Mouse (Mus musculus) hindbrain, embryonic 16.5 days (tissue): ENCODE measurements around the gene Lats1. TPM values are rescaled to one million over a fixed set of nuclear protein-coding genes. Genes with fewer than 3 reads are reported as not detected.

Experiments used
- ATAC-seq: fragments of 200-750 bp; cut with Nextera tagmentation; 2 replicates; pipeline ENCODE4 v1.8.0; 2017; ENCODE audit warnings: moderate TSS enrichment, moderate library complexity
- H3K27ac ChIP-seq: fragments of 300-500 bp; sonication (generic); 2 replicates; pipeline ENCODE4 v1.5.1; 2014; ENCODE audit warnings: low read depth, mild to moderate bottlenecking, control low read depth, low read length, moderate library complexity
- H3K27me3 ChIP-seq: fragments of 300-500 bp; sonication (generic); replicated peaks from 2 replicates; pipeline ENCODE4 v1.6.1; 2014; ENCODE audit warnings: low read length; ENCODE audit not compliant: control insufficient read depth, insufficient read depth
- H3K36me3 ChIP-seq: fragments of 300-500 bp; sonication (generic); 2 replicates; pipeline ENCODE4 v1.6.1; 2014; ENCODE audit warnings: mild to moderate bottlenecking, low read length, moderate library complexity, mixed read lengths; ENCODE audit not compliant: control insufficient read depth, insufficient read depth
- H3K4me1 ChIP-seq: fragments of 300-500 bp; sonication (generic); 2 replicates; pipeline ENCODE4 v1.6.1; 2014; ENCODE audit warnings: low read depth, low read length; ENCODE audit not compliant: control insufficient read depth, insufficient read depth
- H3K4me2 ChIP-seq: fragments of 300-500 bp; sonication (generic); 2 replicates; pipeline ENCODE4 v1.6.1; 2014; ENCODE audit warnings: mild to moderate bottlenecking, low read length, control low read depth, moderate library complexity
- H3K4me3 ChIP-seq: fragments of 300-500 bp; sonication (generic); 2 replicates; pipeline ENCODE4 v1.5.1; 2014; ENCODE audit warnings: mild to moderate bottlenecking, low read length, control low read depth, moderate library complexity
- H3K9ac ChIP-seq: fragments of 300-500 bp; sonication (generic); 2 replicates; pipeline ENCODE4 v1.6.1; 2014; ENCODE audit warnings: low read depth, mild to moderate bottlenecking, control low read depth, low read length, moderate library complexity
- H3K9me3 ChIP-seq: fragments of 300-500 bp; sonication (generic); 2 replicates; pipeline ENCODE4 v1.6.1; 2014; ENCODE audit warnings: mild to moderate bottlenecking, low read length, moderate library complexity; ENCODE audit not compliant: control insufficient read depth
- WGBS: fragments of 180-500 bp; shearing (Covaris S2); extraction: QIAGEN DNeasy Blood & Tissue Kit; methylation state at CpG from one replicate; pipeline ENCODE4 v1.1.7; 2014; 5-methylcytosine and 5-hydroxymethylcytosine counted together
- polyA plus RNA-seq: library from polyadenylated mRNA; unstranded; fragments of >200 nt; fragmentation: Nextera tagmentation; extraction: Ambion mirVana; gene quantifications from 2 replicates; pipeline ENCODE4 v1.2.1, GENCODE M21; 2015

Lats1 gene
- polyA plus RNA-seq: 7.6 and 9.2 TPM in 2 replicates

DNA sequence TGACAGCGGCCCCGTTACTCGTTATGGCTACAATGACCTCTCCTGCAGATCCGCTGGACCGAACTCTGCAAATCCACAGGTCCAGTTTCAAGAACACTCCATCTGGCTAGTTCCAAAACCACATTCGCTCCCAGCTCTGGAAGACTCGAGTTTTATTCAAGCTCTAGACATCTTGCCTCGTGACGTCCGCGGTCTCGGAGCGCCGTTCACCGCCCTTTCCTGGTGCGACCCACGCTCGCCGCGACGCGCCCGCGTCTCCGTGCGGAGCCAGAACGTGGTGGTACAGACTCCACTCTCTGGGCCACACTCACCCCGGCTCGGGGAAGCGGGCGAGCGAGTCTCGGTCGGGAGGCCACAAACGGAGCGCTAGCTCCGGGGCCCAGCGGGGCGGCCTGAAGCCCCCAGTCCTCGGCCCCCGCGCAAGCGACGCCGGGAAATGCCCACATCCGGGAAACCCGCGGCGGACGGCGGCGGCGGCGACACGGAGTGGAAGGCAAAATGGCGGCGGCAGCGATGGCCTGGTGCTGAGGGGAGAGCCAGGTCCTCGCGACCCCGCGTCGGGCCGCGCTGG, at the start of gene Lats1, which contains the start of gene Pcmt1:
Gene Lats1 (plus strand): TSS at position 484 of the 571 bp plus-strand sequence.
Gene Pcmt1 (minus strand): TSS at position 406 of the 571 bp plus-strand sequence.
- H3K9me3 ChIP-seq: no peaks in the 10 kb centered on the region
- peaks cover 39% of the 10 kb centered on the region for H3K4me1 ChIP-seq
- H3K36me3 ChIP-seq: peaks cover 12% of the 10 kb centered on the region
- H3K27ac ChIP-seq: peak within 1 kb of the TSS; percentile 98
- under 1% methylated on average over 49 of the region's 65 CpGs for WGBS
- peak within 1 kb of the TSS; percentile 92 for H3K4me3 ChIP-seq
- peak within 1 kb of the TSS; percentile 92 for H3K4me2 ChIP-seq
- peak within 1 kb of the TSS; percentile 99 for H3K9ac ChIP-seq
- no peaks in the 10 kb centered on the region for H3K27me3 ChIP-seq
- ATAC-seq: peak; percentile 90

DNA sequence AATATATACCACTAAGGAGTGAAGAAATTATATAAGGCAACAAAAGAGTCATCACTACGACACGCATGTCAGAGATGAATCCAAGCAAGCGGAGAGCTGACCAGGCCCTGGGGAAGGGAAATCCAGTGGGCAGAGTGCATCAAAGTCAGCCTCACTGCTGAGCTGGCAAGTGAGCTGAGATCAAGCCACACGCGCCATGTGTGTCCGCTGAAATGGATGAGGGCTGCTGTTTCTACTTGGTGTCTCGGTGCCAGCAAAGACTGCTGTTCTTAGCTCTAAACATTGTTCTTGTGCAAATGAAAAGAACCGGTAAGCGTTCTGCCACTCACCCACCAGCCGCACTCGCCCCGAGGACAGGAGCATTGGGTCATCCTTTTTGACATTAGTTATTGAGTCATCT, 40.6 kb upstream of the Lats1 start:
- H3K4me1 ChIP-seq: no peaks in the 10 kb centered on the region
- H3K4me3 ChIP-seq: no peak overlapping the region
- WGBS: 92% methylated on average over 12 of the region's 12 CpGs
- ATAC-seq: no peak
- H3K4me2 ChIP-seq: no peak overlapping the region
- H3K36me3 ChIP-seq: peaks cover 29% of the 10 kb centered on the region
- no peaks in the 10 kb centered on the region for H3K9me3 ChIP-seq
- no peaks in the 10 kb centered on the region for H3K27me3 ChIP-seq
- H3K27ac ChIP-seq: no peak overlapping the region
- no peak overlapping the region for H3K9ac ChIP-seq

DNA sequence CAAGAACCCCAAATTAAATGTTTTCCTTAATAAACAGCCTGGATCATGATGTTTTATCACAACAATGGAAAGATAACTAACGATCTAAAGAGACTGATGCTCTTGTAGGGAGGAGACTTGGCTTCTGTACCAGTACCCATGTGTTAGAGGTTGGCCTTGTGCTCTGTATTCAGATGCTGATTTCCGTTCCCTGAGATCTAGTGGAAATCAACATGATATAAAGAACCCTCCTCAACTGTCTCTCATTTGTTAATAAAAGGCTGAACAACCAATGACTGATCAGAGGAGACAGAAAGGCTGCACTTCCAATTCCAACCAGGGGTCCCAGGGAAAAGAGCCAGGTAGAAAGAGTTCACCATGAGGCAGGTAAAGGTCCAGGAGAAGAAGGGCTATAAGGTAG, 35.1 kb upstream of the Lats1 start:
- no peaks in the 10 kb centered on the region for H3K27me3 ChIP-seq
- H3K9ac ChIP-seq: no peak overlapping the region
- H3K4me1 ChIP-seq: no peaks in the 10 kb centered on the region
- H3K4me2 ChIP-seq: no peak overlapping the region
- no peak for ATAC-seq
- peaks cover 21% of the 10 kb centered on the region for H3K36me3 ChIP-seq
- no peak overlapping the region for H3K27ac ChIP-seq
- H3K9me3 ChIP-seq: no peaks in the 10 kb centered on the region
- 81% methylated on average over 2 of the region's 2 CpGs for WGBS
- no peak overlapping the region for H3K4me3 ChIP-seq

DNA sequence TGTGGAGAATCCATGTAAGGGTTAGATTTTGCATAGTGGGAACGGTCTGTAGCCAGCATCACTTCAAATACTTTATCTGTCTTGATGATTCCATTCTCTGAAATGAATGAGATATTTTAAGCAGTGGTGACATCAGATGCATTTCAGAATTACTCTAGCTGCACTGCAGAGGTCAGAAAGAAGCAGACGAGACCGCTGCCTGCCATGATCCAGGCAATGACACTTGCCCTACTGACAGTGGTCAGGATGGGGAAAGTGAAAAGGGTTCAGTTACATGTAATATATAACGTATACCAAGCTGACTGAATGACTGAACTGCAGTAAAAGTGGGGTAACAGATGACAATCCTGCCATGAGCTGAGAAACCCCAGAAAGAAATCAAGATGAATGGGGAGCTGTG, 32.0 kb upstream of the Lats1 start:
- Histone ChIP-seq H3K9ac (no peak overlapping the region), H3K4me1 (no peaks in the 10 kb centered on the region), H3K27ac (no peak overlapping the region), H3K9me3 (no peaks in the 10 kb centered on the region), H3K36me3 (peaks cover 11% of the 10 kb centered on the region), H3K4me3 (no peak overlapping the region), H3K4me2 (no peak overlapping the region), H3K27me3 (no peaks in the 10 kb centered on the region)
- no peak for ATAC-seq
- 90% methylated on average over 4 of the region's 4 CpGs for WGBS

DNA sequence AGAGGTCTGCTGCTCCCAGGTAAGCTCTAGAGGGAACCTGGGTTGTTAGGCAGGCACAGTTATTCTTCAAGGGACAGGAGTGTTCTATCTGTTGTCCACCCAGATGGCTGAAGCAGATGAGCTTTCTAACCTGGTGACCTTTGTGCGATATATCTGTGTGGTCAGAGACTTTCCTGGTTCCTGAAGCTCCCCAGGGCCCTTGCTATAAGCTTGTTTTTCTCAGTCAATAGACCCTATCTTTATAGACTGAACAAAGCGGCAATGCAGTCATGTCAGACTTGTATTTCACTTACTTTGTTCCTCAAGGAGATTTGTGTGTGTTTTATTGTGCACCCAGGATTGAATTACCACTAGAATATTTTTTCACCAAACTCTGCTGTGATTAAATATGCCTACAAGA, 30.0 kb upstream of the Lats1 start:
- Histone ChIP-seq H3K9ac (no peak overlapping the region), H3K27ac (no peak overlapping the region), H3K9me3 (no peaks in the 10 kb centered on the region), H3K4me2 (no peak overlapping the region), H3K36me3 (peaks cover 5% of the 10 kb centered on the region), H3K4me3 (no peak overlapping the region), H3K4me1 (no peaks in the 10 kb centered on the region), H3K27me3 (no peaks in the 10 kb centered on the region)
- WGBS: 88% methylated on average over 2 of the region's 2 CpGs
- no peak for ATAC-seq

DNA sequence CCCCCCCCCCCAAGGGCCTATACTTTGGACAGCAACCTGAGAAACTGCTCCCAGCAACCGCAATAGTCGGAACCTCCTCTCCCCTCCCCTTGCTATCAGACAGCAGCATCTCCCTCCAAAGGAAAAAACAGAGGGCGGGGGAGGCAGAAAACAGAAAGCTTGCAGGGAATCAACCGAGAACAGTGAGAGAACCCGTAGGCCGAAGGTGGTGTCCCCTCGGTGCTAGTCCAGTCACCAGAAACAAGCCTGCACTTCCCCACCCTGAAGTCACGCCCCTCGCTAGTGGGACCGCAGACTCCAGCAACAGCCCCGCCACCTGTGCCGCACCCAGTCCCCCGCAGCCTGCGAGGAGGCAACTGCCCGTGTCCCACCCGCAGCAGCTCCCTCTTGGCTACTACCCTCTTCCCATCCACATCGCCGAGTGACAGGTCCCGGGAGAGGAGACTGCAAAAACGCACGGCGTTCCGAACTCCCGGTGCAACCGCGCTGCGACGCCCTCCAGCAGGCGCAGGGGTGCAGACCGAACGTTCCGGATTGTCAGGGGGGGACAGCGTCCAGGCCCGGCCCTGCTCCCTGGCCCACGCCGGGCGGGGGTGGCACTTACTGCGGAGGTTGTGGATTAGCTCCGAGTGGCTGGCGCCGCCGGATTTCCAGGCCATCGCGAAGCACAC, 18.4 kb upstream of the Lats1 start:
- Histone ChIP-seq H3K27ac (peak overlapping the region; percentile 98), H3K27me3 (no peaks in the 10 kb centered on the region), H3K9me3 (no peaks in the 10 kb centered on the region), H3K36me3 (no peaks in the 10 kb centered on the region), H3K9ac (peak overlapping the region; percentile 93), H3K4me2 (peak overlapping the region; percentile 94), H3K4me1 (peaks cover 10% of the 10 kb centered on the region), H3K4me3 (peak overlapping the region; percentile 98)
- ATAC-seq: peak; percentile 82
- WGBS: under 1% methylated on average over 44 of the region's 44 CpGs

DNA sequence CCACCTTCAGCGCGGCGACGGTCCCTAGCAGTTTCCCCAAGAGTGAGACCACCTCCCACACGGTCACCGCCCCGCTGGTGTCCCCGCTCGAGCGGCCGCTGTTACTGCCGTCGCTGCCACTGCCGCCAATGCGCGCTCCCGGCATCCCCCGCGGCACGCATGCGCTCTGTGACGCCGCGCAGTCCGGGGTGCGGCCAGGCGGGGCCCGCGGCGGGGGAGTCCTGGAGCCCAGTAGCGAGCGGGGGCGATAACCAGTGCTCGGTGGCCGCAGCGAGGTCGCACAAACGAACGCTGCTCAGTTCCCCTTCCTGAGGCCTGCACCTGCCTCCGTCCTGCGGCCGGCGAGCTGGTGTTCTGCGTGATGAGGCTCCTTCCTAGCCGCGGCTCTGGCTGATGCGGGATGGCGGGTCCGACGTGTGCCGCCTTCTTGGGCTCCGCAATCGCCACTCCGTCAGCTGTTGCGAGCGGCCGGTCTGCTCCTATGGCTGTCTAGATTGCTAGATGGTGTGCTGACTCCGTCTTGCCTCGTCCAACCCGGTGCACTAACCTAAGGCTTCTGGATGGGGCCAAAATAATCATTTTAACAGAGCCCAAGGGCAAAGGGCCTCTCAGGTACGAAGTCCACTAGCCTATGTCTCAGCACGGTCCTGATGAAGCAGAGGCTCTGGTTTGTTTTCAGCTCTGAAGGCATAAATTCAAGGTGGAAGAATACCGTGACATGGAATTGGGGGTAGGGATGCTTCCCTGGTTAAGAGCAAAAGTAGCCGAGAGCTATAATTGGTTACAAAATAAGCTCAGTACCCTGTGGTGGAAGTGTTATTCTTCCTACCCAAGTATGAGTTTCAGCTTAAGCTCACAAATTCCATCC, 17.6 kb upstream of the Lats1 start:
- ATAC-seq: peak; percentile 92
- peak overlapping the region; percentile 93 for H3K9ac ChIP-seq
- H3K9me3 ChIP-seq: no peaks in the 10 kb centered on the region
- peak overlapping the region; percentile 98 for H3K27ac ChIP-seq
- peak overlapping the region; percentile 94 for H3K4me2 ChIP-seq
- no peaks in the 10 kb centered on the region for H3K27me3 ChIP-seq
- under 1% methylated on average over 52 of the region's 64 CpGs for WGBS
- peaks cover 16% of the 10 kb centered on the region for H3K4me1 ChIP-seq
- peak overlapping the region; percentile 98 for H3K4me3 ChIP-seq
- H3K36me3 ChIP-seq: no peaks in the 10 kb centered on the region

DNA sequence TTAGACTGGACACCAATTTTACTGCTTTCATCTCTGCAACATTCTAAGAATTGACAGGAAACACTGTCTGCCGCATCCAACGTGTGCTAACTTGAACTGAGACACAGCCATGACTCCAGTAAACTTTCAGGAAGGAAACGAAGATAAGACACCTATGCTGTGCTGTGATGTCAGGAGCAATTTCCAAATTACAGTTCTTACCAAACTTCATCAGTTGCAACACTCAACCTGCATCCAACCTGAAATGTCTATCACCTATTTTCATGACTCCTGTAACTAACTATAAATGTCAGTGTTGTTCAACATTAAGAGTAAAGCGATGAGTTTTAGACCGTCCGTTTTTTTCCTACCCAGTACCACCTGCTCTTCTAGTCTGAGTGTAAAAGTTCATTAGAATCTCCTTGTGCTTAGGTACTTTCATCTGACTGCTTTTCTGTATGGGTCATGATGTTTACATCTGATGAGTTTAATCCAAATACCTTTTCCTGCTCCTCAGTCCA, 16.9 kb upstream of the Lats1 start:
- Histone ChIP-seq H3K4me2 (peak overlapping the region; percentile 94), H3K4me1 (peaks cover 17% of the 10 kb centered on the region), H3K27ac (peak overlapping the region; percentile 98), H3K4me3 (peak overlapping the region; percentile 98), H3K9me3 (no peaks in the 10 kb centered on the region), H3K27me3 (no peaks in the 10 kb centered on the region), H3K36me3 (no peaks in the 10 kb centered on the region), H3K9ac (peak overlapping the region; percentile 93)
- ATAC-seq: no peak
- WGBS: 65% methylated on average over 6 of the region's 6 CpGs

DNA sequence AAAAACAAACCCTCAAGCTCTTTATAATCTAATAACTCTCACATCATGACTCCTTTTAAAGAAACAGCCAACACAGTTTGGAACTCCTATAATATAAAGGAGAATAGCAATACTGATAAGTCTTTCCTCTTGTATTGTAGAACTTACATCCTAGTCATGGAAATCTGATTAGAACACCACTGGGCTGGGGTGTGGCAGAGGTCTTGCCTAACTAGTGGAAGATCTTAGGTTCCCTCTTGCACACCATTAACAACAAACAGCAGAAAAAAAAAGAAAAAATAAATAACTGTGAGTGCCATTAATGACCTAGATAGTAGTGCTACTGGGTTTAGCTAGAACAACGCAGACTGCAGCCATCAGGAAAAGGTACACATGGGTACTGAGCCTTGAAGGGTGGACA, 16.1 kb upstream of the Lats1 start:
- no peak overlapping the region for H3K9ac ChIP-seq
- no peaks in the 10 kb centered on the region for H3K9me3 ChIP-seq
- peaks cover 17% of the 10 kb centered on the region for H3K4me1 ChIP-seq
- no peak overlapping the region for H3K4me2 ChIP-seq
- no peak for ATAC-seq
- no peak overlapping the region for H3K27ac ChIP-seq
- H3K36me3 ChIP-seq: peaks cover 3% of the 10 kb centered on the region; the same call in 1 of the 2 replicates
- 92% methylated on average over 1 of the region's 1 CpGs for WGBS
- H3K27me3 ChIP-seq: no peaks in the 10 kb centered on the region
- no peak overlapping the region for H3K4me3 ChIP-seq
